Mouse (Mus musculus) ES-E14 (cell line): Measurements from ENCODE around the gene Dkkl1.

Source experiments
- CHD2 ChIP-seq: IDR thresholded peaks from 2 replicates; pipeline ENCODE4 v1.6.1; 2014; ENCODE audit warnings: mild to moderate bottlenecking, low read depth, low read length, inconsistent platforms
- HCFC1 ChIP-seq: IDR thresholded peaks from 2 replicates; pipeline ENCODE4 v1.6.1; 2012; ENCODE audit warnings: low read length, inconsistent platforms, borderline replicate concordance; ENCODE audit not compliant: insufficient read depth

- no peak for TF ChIP-seq CHD2
- TF ChIP-seq HCFC1, result no peak
Observed at GRCm38 (mm10) chr7:45211070-45211469, 877 bp downstream of the Dkkl1 start.
